Mouse (Mus musculus) left cerebral cortex, adult 9 months (tissue): ENCODE measurements around the gene Ccr4.

Source experiments
- DNase-seq, 2 experiments: peaks; one replicate each; pipeline ENCODE4 v3.0.0; 2022; ENCODE audit warnings: low spot score in 2 of 2

Ccr4 gene

DNA sequence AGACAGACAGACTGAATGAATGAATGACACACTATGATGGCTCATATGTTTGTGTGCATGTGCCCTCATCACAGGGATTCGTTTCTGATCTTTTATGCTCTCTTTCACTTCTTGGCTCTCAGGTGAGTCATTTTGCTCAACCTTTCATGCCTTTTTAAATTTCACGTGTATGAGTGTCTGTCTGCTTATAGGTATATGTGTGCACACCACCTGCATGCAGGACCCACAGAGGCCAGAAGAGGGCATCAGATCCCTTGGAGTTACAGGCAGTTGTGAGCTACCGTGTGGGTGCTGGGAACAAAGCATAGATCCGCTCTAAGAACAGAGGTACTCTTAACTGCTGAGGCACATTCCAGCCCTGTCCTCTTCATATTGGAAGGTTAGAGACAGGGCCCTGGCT, 36.0 kb downstream of the Ccr4 start:
- DNase-seq, result no peak

DNA sequence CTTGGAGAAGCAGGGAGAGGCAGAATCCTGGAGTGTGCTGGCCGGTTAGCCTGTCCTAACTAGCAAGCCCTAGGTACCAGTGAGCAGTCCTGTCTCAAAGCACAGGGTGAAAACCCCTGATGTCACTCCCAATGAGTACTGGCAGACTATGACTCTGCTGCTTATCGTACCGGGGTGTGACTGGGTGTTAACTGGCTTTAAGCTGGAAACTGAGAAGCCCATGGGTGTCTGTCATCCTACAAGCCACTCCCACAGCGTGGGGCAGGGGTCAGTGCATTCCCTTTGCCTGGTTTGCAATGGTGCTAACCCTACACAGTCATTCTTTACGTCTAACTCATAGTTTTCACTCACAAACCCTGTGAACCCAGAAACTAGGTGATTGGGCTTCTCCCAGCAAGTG, 36.5 kb downstream of the Ccr4 start:
- no peak for DNase-seq

DNA sequence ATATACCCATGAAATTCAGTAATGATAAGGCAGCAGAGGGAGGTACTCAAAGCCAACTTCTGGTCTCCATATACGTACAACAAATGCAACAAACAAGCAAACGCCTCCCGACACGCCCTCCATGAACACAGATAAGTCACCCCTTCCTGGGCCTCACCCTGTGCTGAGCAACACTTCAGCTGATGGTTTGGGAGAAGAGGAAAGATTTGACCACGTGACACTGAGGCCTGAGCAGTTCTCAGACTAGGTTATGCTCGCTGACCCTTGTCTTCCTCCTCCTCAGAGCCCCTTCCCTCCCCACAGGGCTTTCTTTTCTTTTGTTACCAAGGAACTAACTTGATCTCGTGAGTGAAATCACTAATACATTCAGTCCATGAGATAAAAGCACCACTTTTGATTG, 37.8 kb downstream of the Ccr4 start:
- DNase-seq, result no peak

DNA sequence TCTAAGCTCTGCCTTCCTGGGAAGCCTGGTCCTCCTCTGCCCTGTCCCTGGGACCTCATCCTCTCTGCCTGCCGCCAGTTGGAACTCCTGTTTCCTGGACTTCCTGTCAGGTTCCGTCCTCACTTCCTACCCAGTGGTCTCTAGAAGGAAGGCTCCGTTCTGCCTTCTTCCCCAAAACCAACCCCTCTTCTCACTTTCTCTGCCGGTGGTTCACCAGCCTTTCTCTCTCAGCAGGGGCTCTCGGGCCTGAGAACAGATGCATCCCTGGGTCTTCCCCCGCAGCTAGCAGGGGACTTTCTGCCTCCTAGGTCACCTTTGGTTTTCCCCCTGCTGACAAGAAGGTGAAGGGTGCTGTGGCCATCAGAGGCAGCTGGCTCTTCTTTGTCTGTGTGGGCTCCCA, 39.3 kb downstream of the Ccr4 start:
- no peak for DNase-seq

DNA sequence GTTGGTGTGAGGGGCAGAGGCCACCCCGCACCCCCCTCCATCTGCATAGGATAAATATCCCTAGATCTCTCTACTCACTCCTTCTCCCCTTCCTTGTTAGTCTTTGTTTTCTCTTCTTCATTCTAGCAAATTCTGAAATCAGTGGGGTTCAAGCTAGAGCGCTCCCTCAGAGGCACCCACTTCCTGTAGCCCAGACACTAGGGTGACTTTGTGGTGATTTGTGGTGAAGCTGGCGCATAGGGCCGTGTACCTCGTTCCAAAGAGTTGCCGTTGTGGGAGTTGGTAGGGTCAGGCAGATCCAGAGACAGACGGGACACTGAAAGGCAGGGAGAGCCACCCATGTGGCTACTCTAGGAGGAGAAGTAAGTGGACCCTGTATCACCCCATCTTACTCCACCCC, 42.1 kb downstream of the Ccr4 start:
- no peak for DNase-seq

DNA sequence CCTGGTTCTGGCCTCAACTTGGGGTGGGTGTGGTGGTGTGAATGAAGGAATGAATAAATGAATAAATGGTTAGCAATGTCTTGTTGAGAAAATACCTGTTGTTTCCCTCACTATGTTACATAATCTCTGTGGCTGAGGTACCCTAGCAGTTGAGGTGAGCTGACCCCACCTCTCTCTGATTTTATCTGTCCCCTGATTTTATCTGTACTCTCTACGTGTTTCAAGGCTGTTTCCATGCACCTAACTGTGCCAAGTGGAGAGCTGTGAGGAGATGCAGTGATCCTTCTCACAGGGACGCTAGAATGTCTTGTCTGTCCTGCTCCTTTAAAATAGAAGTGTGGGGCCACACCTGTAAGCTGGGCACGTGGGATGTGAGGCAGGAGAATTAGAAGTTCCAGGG, 46.3 kb downstream of the Ccr4 start:
- DNase-seq, result no peak

DNA sequence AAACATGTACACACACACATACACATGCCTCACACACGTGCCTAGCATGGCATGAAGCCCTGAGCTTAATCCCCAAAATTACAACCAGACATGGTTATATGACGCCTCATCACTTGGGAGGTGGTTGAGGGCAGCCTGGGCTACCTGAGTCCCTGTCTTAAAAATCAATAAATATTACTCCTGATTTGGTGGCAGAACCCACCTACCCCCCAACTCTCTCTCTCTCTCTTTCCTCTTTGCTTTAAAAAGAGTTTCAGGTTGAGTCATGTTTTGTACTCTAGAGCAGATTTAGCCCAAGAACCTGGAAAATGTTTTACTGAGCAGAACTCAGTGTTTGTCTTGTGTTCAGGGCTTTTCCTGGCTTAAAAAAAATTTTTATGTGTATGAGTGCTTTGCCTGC, 49.3 kb downstream of the Ccr4 start:
- DNase-seq, result no peak

DNA sequence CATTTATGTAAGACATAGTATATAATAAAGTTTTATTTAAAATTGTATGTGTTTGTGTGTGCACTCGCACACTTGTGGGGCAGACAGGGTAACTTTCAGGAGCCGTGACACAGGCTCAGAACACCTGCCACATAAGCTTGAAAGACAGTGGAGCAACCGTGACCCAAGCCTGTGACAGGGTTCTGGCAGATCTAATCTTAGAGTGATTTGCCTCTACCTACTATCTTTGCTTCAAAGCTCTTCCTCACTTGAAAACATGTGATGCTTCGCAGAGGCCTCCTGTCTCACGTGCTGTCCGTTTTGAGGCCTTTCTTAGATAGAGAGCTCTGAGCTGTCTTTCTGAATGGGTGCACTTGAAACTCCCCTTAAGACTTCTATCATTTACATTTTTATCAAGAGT, 52.3 kb downstream of the Ccr4 start:
- DNase-seq, result no peak

DNA sequence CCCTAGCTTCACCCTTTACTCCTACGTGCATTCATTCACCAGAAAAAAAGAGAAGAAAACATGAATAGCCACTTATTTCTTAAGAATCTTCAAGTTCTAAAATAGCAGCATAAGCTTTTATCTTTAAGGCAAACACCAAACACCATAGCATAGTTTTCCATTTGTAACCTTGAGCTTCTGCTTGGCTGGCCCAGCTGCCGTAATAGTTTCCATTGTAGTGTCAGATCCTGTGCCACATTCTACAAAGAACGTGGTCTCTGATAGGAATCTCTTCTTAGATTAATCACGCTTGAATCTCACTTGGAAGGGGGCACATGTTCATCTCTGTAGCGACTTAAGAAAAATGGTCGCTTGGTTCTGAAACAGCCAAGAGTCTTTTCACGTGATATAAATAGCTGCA, 53.1 kb downstream of the Ccr4 start:
- DNase-seq, result no peak

DNA sequence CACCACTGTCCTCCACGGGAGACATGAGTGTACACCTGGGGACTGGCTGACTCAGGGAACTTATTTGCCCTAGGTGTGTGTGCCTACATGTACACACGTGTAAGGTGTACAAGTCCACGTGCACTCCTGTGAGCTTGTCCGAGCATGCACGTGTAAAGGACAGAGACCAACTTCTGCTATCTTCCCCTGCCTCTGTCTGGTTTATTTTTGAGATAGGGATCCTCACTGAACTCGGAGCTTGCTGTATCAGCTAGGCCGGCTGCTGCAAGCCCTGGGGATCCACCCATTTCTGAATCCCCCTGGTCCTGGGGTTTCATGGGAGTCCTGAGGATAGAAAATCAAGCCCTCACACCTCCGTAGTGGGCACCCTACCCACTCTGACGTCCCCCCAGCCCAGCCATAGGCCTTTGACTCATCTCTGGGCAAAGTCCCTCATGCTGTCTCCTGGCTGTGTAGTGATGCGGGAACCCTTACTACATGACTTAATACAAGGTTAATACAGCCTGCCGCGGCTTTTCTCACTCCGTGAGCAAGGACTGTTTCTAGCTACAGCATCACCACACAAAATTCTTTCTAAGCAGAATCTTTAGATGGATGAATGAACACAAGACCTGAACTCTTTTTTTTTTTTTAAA, 55.5 kb downstream of the Ccr4 start:
- no peak for DNase-seq

DNA sequence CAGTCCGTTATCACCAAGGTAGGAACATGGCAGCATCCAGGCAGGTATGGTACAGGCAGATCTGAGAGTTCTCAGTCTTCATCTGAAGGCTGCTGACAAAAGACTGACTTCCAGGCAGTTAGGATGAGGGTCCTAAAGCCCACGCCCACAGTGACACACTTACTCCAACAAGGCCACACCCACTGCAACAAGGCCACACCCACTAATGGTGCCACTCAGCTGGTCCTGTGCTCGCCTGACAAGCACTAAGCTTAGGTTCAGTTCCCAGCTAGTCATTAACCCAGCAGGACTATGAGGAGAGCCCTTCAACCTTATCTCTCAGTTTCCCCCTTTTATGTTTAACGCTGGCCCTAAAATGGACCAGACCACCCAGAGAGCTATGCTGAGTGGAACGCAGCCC, 56.0 kb downstream of the Ccr4 start:
- no peak for DNase-seq

DNA sequence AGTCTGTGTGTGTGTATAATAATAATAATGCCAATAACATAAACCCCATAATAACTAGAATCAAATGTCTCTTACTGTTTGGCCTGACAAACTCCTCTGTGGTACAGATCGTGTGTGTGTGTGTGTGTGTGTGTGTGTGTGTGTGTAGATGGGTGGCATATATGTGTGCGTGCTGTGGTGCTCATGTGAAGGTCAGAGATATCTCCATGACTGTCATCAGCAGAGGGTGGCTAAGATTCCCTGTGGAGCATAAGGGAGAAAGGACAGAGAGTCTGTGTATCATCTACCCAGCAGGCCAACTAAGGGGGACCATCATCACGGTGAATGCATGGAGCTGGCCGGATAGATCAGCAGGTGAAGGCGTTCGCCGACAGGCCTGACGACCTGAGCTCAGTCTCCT, 57.8 kb downstream of the Ccr4 start:
- DNase-seq, result no peak

DNA sequence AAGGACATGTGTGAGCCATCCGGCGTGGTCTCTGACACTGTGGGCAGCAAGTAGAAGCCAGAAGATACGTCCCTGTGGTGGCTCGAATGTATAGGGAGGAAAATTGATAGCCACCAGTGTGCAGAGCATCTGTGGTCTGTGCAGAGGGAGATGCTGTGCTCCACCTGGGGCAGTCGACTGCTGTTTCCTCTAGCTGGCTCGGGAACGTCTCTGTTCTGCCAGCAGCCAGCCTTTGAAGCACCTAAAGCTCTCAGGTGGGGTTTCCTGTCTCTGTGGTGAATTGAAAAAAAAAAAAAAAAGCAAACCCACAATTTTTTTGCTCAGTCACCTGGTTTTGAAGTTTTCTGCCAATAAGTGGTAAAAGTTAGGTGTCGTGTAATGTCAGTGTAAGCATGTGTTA, 61.4 kb downstream of the Ccr4 start:
- DNase-seq, result no peak

DNA sequence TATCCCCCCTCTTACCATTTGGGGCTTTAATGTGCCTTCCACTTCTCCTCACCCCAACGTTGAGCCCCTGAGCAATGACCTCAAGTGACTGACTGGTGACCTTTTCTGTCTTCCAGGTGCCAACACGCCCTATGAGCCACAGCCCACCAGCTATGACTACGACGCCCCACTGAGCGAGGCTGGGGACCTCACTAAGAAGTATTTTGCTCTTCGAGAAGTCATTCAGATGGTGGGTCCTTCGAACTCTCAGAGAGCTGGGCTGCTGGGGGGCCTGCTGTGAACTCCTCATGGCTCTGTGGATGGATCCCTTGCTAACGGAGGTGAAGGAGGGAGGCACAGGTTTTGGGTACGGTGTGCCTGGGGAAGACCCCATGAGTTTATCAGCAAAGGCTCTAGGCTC, 61.8 kb downstream of the Ccr4 start:
- no peak for DNase-seq

DNA sequence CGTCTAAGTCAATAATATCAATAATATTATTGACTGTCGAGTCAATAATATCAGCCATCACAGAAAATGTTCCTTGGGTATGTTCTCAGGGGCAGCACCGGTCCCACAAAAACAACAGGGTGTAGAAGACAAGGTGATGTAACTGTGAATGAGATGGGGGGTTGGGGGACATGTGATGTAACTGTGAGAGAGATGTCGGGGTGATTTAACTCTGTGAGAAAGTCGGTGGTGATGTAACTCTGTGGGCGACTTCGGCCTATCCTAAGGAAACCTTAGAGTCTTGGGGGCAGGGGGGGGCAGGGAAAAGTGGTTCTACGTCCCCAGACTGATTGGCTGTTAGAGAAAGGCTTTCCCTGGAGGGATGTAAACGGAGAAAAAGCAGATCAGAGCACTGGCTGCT, 62.5 kb downstream of the Ccr4 start:
- DNase-seq, result no peak

DNA sequence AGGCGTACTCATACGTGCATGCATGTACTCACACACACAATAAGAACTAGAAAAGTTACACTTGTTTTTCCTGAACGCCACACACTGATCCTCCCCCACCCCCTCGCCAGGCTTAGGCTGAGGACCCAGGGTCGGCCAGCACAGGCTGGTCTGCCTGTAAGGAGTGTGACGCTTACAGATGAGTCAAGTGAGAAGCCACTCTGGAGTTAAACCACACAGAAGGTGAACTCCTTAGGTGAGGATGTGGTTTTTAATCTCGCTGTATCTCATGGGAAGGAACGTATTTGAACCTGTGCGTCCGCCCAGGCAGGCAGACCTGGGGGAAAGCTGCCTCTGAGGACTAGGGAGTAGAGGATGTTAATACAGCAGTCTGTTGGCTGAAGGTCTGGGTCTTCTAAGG, 64.2 kb downstream of the Ccr4 start:
- no peak for DNase-seq
